Mouse (Mus musculus): ENCODE results near the gene Ulk4. TPM values are rescaled to one million over a fixed set of nuclear protein-coding genes. Genes with fewer than 3 reads are reported as not detected.

Ulk4 gene
- polyA plus RNA-seq, 1 experiment from 2014 or later: 161 TPM

DNA sequence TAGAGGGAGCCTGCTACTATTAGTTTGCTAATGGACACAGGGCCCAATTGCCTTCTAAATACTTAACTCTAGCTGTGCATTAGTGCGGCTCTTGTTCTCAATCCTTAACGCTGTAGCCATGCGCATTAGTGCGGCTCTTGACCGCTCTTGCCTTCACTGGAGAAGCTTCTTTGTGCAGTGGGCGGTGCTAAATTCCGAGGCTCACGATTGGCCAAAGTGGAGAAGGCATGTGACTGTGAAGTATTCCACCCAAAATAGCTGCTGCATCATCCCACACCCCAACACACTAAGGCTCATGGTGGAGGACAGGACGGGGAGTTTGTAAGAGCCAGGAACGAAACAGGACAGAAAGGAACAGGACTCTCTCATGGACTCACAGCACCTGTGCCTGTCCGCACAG, 58.4 kb downstream of the Ulk4 start:
- H3K4me2 ChIP-seq (replicated peaks; ENCODE audit: low read depth, low read length): no peak overlapping the region
- H3K4me1 ChIP-seq (replicated peaks; ENCODE audit: control insufficient read depth, insufficient read depth, low read length): no peaks in the 10 kb centered on the region
- H3K9me3 ChIP-seq (ENCODE audit: control insufficient read depth, low read length): no peaks in the 10 kb centered on the region
- no peak overlapping the region for H3K4me3 ChIP-seq (ENCODE audit: low read depth, low read length)
- ATAC-seq (ENCODE audit: low FRiP score): no peak
- no peak overlapping the region for H3K27ac ChIP-seq (ENCODE audit: low read depth, low read length)
- H3K9ac ChIP-seq (ENCODE audit: low read depth, low read length): no peak overlapping the region
- H3K36me3 ChIP-seq (ENCODE audit: control insufficient read depth, insufficient read depth, low read length): no peaks in the 10 kb centered on the region
- WGBS: 87% methylated on average over 11 of the region's 11 CpGs
- H3K27me3 ChIP-seq (ENCODE audit: control insufficient read depth, insufficient read depth, low read length): no peaks in the 10 kb centered on the region
- no peak for DNase-seq (ENCODE audit: low spot score)

DNA sequence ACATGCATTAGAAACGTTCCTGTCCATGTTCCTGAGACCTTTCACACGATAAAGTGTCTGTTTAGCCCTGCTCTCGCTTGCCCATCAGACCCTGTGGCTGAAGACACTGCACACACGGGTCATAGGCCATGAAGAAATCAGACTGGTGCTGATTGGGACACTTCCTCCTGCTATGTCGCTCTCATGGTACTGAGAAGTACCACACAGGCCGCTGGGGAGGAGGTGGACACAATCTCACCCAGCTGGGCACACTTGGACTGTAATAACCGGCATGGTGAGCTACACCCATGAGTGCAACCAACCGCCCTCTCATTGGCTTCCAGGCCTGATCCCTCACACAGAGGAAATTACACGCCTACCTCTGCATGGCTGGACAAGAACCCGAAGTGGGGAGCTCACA, 58.8 kb downstream of the Ulk4 start:
- no peaks in the 10 kb centered on the region for H3K9me3 ChIP-seq (ENCODE audit: control insufficient read depth, low read length)
- no peak overlapping the region for H3K27ac ChIP-seq (ENCODE audit: low read depth, low read length)
- ATAC-seq (ENCODE audit: low FRiP score): no peak
- H3K9ac ChIP-seq (ENCODE audit: low read depth, low read length): no peak overlapping the region
- WGBS: 83% methylated on average over 10 of the region's 10 CpGs
- H3K4me1 ChIP-seq (replicated peaks; ENCODE audit: control insufficient read depth, insufficient read depth, low read length): no peaks in the 10 kb centered on the region
- H3K4me3 ChIP-seq (ENCODE audit: low read depth, low read length): no peak overlapping the region
- no peaks in the 10 kb centered on the region for H3K36me3 ChIP-seq (ENCODE audit: control insufficient read depth, insufficient read depth, low read length)
- DNase-seq (ENCODE audit: low spot score): no peak
- H3K27me3 ChIP-seq (ENCODE audit: control insufficient read depth, insufficient read depth, low read length): no peaks in the 10 kb centered on the region
- H3K4me2 ChIP-seq (replicated peaks; ENCODE audit: low read depth, low read length): no peak overlapping the region

DNA sequence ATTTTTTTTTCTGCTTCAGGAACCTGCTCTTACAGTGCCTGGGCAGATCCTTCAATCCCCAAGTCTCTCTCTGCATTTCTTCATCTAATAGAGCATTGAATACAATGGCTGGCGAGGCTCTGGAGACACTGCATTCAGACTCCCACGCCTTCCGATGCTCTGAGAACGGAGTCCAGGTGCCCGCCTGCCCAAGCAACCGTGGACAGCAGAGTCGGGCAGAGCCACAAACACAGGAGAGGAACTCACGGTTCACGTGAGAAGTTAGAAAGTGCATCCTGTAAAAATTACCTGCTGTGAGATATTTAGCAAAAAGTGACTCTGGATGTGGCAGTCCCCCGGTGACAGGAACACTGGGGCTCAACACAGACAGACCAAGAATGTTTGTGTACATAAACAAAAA, 59.3 kb downstream of the Ulk4 start:
- no peaks in the 10 kb centered on the region for H3K27me3 ChIP-seq (ENCODE audit: control insufficient read depth, insufficient read depth, low read length)
- ATAC-seq (ENCODE audit: low FRiP score) (no peak), DNase-seq (ENCODE audit: low spot score) (no peak)
- no peaks in the 10 kb centered on the region for H3K4me1 ChIP-seq (replicated peaks; ENCODE audit: control insufficient read depth, insufficient read depth, low read length)
- no peak overlapping the region for H3K27ac ChIP-seq (ENCODE audit: low read depth, low read length)
- H3K9ac ChIP-seq (ENCODE audit: low read depth, low read length): no peak overlapping the region
- H3K36me3 ChIP-seq (ENCODE audit: control insufficient read depth, insufficient read depth, low read length): no peaks in the 10 kb centered on the region
- no peak overlapping the region for H3K4me2 ChIP-seq (replicated peaks; ENCODE audit: low read depth, low read length)
- 87% methylated on average over 10 of the region's 10 CpGs for WGBS
- H3K9me3 ChIP-seq (ENCODE audit: control insufficient read depth, low read length): no peaks in the 10 kb centered on the region
- no peak overlapping the region for H3K4me3 ChIP-seq (ENCODE audit: low read depth, low read length)

DNA sequence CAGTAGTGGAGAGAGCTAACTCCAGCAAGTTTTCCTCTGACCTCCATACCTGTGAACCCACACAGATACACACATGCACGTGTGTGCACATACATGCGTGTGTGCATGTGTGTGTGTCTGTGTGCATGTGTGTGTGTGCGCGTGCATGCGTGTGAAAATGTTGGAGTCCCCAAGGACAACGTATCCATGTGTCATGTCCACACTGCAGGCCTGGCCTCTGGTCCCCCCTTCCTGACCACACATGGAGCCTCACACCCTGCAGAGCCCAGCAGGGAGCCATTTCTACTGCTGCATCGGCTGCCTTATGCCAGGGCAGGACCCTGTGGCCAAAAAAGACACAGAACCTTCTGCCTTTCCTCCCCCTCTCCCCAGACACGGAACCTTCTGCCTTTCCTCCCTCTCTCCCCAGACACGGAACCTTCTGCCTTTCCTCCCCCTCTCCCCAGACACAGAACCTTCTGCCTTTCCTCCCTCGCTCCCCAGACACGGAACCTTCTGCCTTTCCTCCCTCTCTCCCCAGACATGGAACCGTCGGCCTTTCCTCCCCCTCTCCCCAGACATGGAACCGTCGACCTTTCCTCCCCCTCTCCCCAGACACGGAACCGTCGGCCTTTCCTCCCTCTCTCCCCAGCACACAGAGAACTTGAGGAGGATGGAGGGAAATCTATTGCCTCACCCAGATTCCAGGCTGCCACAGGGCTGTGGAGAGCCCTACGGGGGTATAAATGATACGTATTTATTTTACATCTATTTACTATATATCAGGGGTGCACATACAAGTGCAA, 60.3 kb downstream of the Ulk4 start:
- no peak overlapping the region for H3K4me3 ChIP-seq (ENCODE audit: low read depth, low read length)
- DNase-seq (ENCODE audit: low spot score) (no peak), ATAC-seq (ENCODE audit: low FRiP score) (no peak)
- 78% methylated on average over 19 of the region's 20 CpGs for WGBS
- no peak overlapping the region for H3K4me2 ChIP-seq (replicated peaks; ENCODE audit: low read depth, low read length)
- no peak overlapping the region for H3K9ac ChIP-seq (ENCODE audit: low read depth, low read length)
- H3K9me3 ChIP-seq (ENCODE audit: control insufficient read depth, low read length): no peaks in the 10 kb centered on the region
- no peaks in the 10 kb centered on the region for H3K4me1 ChIP-seq (replicated peaks; ENCODE audit: control insufficient read depth, insufficient read depth, low read length)
- H3K27ac ChIP-seq (ENCODE audit: low read depth, low read length): no peak overlapping the region
- H3K36me3 ChIP-seq (ENCODE audit: control insufficient read depth, insufficient read depth, low read length): no peaks in the 10 kb centered on the region
- no peaks in the 10 kb centered on the region for H3K27me3 ChIP-seq (ENCODE audit: control insufficient read depth, insufficient read depth, low read length)

DNA sequence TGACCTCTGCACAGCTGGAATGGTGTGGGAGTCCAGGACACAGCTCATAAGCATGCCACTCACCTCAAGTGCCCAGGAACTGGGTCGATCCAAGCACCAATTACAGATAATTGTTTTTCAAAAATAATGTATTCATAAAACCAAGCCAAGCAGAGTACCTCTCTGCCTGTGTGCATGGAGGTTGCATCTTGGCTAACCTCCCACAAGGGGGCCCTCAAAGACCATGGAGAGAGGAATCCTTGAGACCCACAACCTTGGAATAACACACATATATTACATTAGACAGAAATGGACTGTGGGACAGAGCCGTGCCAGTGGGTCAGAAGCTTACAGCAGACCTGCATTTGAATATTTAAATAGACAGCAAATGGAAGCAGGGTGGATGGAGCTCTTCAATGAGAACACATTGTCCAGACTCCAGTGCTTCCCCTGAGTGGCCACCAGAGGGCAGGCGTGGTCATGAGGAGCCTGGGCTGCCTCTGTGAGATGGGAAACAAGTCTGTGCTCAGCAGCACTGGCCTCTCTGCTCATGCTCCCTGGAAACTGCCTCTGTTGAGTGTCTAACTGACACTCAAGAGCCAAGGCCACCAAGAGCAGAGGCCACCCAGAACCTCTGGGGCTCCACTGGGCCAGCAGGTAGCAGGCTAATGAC, 61.5 kb downstream of the Ulk4 start:
- Histone ChIP-seq H3K27me3 (ENCODE audit: control insufficient read depth, insufficient read depth, low read length) (no peaks in the 10 kb centered on the region), H3K4me3 (ENCODE audit: low read depth, low read length) (no peak overlapping the region), H3K4me2 (replicated peaks; ENCODE audit: low read depth, low read length) (no peak overlapping the region), H3K36me3 (ENCODE audit: control insufficient read depth, insufficient read depth, low read length) (no peaks in the 10 kb centered on the region), H3K9ac (ENCODE audit: low read depth, low read length) (no peak overlapping the region), H3K27ac (ENCODE audit: low read depth, low read length) (no peak overlapping the region), H3K4me1 (replicated peaks; ENCODE audit: control insufficient read depth, insufficient read depth, low read length) (no peaks in the 10 kb centered on the region), H3K9me3 (ENCODE audit: control insufficient read depth, low read length) (no peaks in the 10 kb centered on the region)
- WGBS: 29% methylated on average over 3 of the region's 3 CpGs
- peak; percentile 85 for DNase-seq (ENCODE audit: low spot score)
- ATAC-seq (ENCODE audit: low FRiP score): peak; percentile 74

DNA sequence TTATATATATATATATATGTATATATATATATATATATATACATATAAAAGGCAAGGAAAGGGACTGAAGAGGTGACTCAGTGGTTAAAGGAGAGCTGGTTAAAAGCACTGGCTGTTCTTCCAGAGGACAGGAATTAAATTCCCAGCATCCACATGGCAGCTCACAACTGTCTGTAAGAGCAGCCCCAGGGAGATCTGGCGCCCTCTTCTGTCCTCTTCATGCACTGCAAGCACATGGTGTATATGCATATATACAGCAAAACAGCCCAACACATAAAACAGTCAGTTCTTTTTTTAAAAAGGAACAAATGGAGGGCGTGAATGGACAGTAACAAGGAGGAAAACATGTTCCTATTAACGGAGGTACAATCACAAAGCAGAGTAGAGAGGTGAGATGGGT, 64.7 kb downstream of the Ulk4 start:
- 63% methylated on average over 3 of the region's 3 CpGs for WGBS
- Histone ChIP-seq H3K36me3 (ENCODE audit: control insufficient read depth, insufficient read depth, low read length) (no peaks in the 10 kb centered on the region), H3K27ac (ENCODE audit: low read depth, low read length) (no peak overlapping the region), H3K9ac (ENCODE audit: low read depth, low read length) (no peak overlapping the region), H3K9me3 (ENCODE audit: control insufficient read depth, low read length) (peaks cover 2% of the 10 kb centered on the region; the same call in 1 of the 2 replicates), H3K4me3 (ENCODE audit: low read depth, low read length) (no peak overlapping the region), H3K27me3 (ENCODE audit: control insufficient read depth, insufficient read depth, low read length) (no peaks in the 10 kb centered on the region), H3K4me1 (replicated peaks; ENCODE audit: control insufficient read depth, insufficient read depth, low read length) (no peaks in the 10 kb centered on the region), H3K4me2 (replicated peaks; ENCODE audit: low read depth, low read length) (no peak overlapping the region)
- ATAC-seq (ENCODE audit: low FRiP score) (no peak), DNase-seq (ENCODE audit: low spot score) (no peak)

DNA sequence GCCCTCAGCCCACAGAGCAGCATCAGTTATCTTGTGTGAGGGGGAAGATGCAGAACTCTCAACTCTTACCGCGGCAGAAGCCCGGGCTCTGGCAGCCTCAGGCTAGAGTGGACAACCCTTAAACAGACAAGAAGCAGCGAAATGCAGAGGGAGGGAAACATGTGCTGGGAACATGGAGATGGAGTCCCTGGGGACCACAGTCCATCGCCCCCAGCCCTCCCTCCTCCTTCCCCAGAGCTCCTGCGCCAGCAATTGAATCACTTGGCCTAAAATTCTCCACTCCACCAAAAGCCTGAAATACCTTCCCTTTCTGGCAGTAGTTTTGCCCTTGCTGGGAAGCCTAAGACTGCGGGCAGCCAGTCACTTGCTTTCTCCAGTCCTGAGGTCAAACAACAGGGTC, 72.0 kb downstream of the Ulk4 start:
- Histone ChIP-seq H3K27ac (ENCODE audit: low read depth, low read length) (0 out of 2 replicates have a peak overlapping the region, but pooled peaks have one; percentile 10), H3K27me3 (ENCODE audit: control insufficient read depth, insufficient read depth, low read length) (no peaks in the 10 kb centered on the region), H3K9ac (ENCODE audit: low read depth, low read length) (no peak overlapping the region), H3K36me3 (ENCODE audit: control insufficient read depth, insufficient read depth, low read length) (no peaks in the 10 kb centered on the region), H3K4me3 (ENCODE audit: low read depth, low read length) (no peak overlapping the region), H3K9me3 (ENCODE audit: control insufficient read depth, low read length) (peaks cover 2% of the 10 kb centered on the region; the same call in 1 of the 2 replicates), H3K4me2 (replicated peaks; ENCODE audit: low read depth, low read length) (no peak overlapping the region), H3K4me1 (replicated peaks; ENCODE audit: control insufficient read depth, insufficient read depth, low read length) (0 out of 2 replicates have a peak, but pooled peaks cover 2% of the 10 kb centered on the region)
- DNase-seq (ENCODE audit: low spot score) (no peak), ATAC-seq (ENCODE audit: low FRiP score) (no peak)
- WGBS: 64% methylated on average over 7 of the region's 7 CpGs

DNA sequence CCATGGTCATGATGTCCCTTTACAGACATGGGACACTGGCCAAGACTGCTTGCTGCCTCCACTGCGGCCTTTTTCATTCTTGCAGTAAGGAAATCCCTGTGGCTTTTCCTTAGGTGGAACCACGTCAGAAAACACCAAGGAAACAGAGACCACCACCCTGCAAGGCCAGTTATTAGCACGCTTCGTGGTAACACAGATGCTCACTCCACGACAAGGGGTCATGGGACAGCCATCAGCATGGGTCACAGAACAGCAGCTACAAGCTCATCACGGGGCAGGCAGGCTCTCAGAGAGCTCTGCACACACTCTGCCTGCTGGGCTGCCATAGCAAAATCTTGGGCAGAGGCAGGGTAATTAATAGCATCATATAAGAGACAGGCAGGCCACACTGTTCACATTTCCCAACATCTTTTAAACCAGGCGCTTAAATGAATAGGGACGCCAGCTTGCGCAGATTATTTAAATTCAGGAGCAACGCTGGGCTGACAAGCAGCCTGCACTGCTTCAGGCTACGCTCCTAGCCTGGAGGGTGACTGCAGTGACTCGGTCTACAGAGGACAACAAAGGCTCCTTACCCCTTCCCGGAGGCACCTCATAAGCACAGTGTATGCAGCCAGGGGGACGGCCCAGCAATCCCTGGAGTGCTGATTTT, 72.7 kb downstream of the Ulk4 start:
- Histone ChIP-seq H3K9me3 (ENCODE audit: control insufficient read depth, low read length) (no peaks in the 10 kb centered on the region; the same call in 1 of the 2 replicates), H3K4me3 (ENCODE audit: low read depth, low read length) (no peak overlapping the region), H3K4me1 (replicated peaks; ENCODE audit: control insufficient read depth, insufficient read depth, low read length) (0 out of 2 replicates have a peak, but pooled peaks cover 2% of the 10 kb centered on the region), H3K4me2 (replicated peaks; ENCODE audit: low read depth, low read length) (no peak overlapping the region), H3K27me3 (ENCODE audit: control insufficient read depth, insufficient read depth, low read length) (no peaks in the 10 kb centered on the region), H3K27ac (ENCODE audit: low read depth, low read length) (no peak overlapping the region), H3K36me3 (ENCODE audit: control insufficient read depth, insufficient read depth, low read length) (no peaks in the 10 kb centered on the region), H3K9ac (ENCODE audit: low read depth, low read length) (no peak overlapping the region)
- ATAC-seq (ENCODE audit: low FRiP score): no peak
- DNase-seq (ENCODE audit: low spot score): no peak
- WGBS: 77% methylated on average over 14 of the region's 14 CpGs
